Mouse (Mus musculus) right cerebral cortex, postnatal 14 days (tissue): ENCODE measurements at regions not wholly inside any gene's neighbourhood (a gene's known extent, or its start where the extent isn't known, plus 50 kb on each side); places are given as distances from the start of the nearest gene placed in this dataset.
"Not testable (repeated sequence)": the region's sequence is repeated elsewhere in the genome, so short reads cannot be mapped to it uniquely, and the experiment has no call there.

Source experiments
- DNase-seq: peaks from one replicate; pipeline ENCODE4 v3.0.0; 2022

DNA sequence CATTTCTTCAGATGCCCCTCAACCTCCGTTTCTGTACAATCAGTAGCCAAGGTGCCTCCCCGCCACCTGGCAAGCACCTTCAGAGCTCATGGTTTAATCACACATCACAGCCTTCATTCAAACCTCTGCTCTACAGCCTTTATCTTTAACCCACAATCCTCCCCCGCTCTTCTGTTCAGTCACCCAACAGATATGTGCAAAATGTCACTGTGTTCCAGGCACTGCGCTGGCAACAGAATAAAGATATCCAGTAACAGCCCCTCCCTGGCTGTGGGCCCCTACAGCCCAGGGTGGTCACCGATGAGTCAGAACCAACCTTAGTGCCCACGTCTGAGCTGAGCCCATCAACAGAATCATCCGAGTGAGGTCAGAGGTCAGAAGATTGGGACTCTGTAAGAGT, 54.3 kb upstream of the Ddr1 start:
- no peak for DNase-seq

DNA sequence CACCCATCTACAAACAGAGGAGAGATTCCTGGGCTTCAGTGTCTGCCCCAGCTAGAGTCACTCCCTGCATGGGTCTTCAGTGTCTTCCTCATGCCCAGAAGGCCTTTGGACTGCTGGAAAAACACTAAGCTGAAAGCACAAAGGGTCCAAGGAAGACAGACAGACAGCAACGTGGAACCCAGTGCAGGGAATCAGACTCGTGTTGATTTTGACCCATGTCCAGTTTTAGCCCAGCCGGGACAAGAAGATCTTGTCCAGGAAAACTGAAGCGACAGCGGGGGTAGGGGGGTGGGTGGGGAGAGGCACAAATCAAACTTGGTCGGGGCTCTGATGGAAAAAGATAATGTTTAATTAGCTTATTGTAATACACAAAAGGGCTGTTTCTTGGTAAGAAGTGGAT, 55.3 kb upstream of the Ddr1 start:
- no peak for DNase-seq

DNA sequence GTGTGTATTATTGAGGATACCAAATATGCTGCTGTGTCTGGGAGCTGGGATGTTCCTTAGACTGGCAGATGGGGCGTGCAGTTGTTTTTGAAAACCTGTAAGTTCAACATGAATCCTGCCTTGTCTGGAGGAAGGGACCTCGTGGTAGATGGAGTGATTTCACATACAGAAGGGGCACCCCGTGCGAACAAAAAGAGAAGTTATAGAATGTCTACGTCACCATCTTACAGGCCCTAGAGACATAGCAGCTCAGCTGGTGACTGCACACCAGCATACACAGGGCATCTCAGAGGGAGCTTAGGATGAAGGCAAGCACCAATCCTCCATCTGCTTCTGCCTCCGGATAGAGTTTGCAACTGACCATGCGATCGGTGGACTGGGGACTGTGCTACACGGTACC, 58.2 kb upstream of the Ddr1 start:
- DNase-seq = no peak

DNA sequence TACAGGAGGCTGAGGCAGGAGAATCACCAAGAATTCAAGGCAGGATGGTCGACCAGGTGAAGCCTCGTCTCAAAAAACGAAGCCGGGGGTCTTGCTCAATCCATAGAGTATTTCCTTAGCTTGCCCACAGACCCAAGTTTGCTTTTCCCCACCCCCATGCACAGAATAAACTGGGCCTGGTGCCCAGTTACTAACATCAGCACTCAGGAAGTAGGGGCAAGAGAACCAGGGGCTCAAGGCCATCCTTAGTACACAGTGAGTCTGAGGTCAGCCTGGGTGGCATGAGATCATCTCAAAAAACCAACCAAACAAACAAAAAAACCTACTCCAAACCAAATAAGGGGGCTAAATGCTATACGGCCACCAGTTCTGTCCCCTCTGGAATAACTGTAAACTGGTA, 58.4 kb upstream of the Ier3 start:
- no peak for DNase-seq

DNA sequence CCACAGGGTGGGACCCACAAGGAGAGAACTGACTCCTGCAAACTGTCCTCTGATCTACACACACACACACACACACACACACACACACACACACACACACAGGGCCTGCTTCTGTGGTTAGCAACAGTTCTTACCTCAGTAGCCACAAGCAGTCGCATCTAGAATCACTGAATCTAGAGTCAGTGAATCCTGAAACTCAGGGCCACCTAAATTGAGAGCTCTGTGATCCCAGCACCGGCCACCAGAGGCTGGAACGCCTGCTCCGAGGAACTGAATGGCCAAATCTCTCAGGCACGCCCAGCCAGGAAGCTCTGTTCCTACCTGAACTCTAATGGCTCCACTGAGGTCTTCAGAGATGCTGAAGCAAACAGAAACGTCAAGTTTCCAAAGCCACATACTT, 57.6 kb upstream of the Ier3 start:
- DNase-seq = peak; percentile 18

DNA sequence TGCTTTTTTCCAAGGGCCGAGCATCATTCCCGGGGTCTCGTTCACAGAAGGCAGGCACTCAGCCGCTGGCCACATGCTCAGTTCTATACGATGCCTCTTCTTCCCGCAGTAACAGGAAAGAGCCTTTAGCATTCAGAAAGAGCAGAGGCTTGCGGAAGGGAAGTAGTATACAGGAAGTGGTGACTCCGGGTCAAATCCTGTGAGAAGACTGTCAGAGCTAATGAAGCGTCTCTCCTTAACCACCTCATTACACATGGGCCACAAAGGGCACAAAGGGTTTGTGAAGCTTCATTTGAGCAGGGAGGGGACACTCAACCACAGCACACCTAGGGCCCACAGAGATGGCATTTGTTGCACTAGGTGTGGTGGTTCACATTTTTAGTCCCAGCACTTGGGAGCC, 55.1 kb upstream of the Ier3 start:
- DNase-seq = no peak

DNA sequence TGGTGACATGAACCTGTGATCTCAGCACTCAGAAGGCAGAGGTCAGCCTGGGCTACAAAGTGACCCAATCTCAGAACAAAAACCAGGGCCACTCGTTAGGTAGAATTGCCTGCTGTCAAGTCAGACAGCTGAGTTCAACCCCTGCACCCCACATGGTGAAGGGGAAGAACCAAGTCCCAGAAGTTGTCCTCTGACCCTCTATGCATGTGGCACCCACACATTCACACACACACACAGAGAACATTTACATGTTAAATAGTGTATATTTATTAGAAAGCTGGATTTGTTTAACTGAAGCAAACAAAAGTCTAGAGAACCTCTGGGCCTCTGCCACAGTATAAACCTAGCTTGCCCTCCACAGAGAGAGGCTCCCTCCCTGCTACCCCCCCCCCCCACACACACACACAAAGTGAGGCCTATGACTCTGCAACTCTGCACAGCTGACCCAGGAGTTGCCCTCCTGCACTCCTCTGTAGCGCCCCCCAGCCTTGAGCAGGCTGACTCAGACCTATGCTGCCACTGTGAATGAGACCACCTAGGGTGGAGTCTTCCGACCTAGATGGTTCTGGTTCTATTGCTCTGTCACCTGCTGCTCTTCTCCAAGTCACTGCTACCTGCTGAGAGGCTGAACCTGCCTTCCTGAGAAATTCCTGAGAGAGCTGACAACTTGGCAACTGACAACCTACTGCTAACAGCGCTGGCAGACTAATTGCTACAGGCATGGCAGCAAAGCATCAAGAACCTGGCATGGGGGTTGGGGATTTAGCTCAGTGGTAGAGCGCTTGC, 52.1 kb upstream of the Ier3 start:
- DNase-seq = no peak

DNA sequence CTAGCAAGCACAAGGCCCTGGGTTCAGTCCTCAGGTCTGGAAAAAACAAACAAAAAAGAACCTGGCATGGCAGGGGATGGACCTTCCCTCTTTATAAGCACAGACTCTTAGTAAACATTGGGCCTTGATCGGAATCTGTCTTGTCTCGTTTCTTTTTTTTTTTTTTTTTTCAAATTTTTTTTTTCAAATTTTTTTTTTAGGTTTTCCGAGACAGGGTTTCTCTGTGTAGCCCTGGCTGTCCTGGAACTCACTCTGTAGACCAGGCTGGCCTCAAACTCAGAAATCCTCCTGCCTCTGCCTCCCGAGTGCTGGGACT, 51.6 kb upstream of the Ier3 start:
- not testable (repeated sequence) for DNase-seq

DNA sequence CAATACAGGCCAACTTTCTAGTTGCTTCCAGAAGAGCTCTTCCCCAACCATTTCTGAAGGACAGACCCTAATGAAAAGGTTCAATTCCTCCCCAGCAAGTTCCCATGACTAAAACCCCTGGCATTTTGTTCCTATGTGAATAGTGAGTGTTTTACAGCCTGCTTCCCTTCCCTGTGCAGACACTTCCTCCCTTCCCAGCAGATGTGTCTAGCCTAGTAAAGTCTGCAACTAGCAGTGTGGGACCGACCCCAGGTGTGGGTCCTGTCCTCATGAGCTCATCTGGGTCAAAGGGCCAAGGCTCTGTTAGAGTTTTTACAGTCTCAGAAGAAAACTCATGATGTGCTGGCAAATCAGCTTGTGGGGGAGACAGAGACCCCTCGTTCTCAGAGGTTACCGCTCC, 50.9 kb upstream of the Ier3 start:
- no peak for DNase-seq

DNA sequence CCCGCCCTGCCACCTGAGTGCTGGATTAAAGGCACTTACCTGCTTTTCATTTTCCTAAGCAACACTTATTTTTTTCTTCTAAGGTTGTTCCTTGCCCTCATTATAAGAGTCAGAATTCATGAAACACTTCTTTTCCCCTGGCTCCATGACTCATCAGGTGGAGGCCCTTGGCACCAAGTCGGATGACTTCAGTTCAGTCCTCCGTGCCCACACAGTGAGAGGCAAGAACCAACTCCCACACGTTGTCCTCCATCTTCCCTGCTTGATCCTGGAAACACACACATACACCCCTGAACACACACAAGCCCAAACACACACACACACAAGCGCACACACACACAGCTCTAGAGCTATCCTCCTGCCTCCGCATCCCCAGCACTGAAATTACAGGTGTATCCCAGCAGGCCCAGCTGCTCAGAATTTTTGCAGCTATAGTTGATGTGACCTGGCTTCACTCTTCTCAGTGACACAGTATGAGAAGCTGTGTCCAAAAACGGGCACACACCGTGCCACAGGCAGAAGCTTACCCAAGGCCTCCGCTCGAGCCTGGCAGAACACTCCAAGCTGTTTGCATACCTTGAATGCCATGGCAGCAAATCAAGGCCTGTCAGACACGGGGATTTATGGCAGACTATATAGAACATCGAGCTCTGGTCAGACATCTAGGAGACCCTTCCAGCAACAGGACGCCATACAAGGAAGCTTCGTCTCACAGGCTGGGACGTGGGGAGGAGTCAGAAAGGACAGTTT, 49.7 kb upstream of the Ier3 start:
- no peak for DNase-seq
